Mouse (Mus musculus) liver, adult 2 months (tissue): ENCODE results near the gene C5ar2. TPM values are rescaled to one million over a fixed set of nuclear protein-coding genes. Genes with fewer than 3 reads are reported as not detected.

Source experiments
- DNase-seq: peaks from one replicate; pipeline ENCODE4 v3.0.0-alpha.2; 2011; ENCODE audit warnings: low read depth, low spot score; ENCODE audit errors: extremely low read depth
- H3K27ac ChIP-seq: fragments of 200-500 bp; replicated peaks from 2 replicates; pipeline ENCODE4 v1.5.1; 2012; ENCODE audit warnings: low read depth, mild to moderate bottlenecking, control low read depth, inconsistent platforms, low read length; ENCODE audit not compliant: insufficient read depth
- H3K27me3 ChIP-seq: fragments of 200-500 bp; 2 replicates; pipeline ENCODE4 v1.6.1; 2012; ENCODE audit warnings: mild to moderate bottlenecking, moderate library complexity, low read length, inconsistent platforms; ENCODE audit not compliant: control insufficient read depth, insufficient read depth
- H3K36me3 ChIP-seq: fragments of 200-500 bp; 2 replicates; pipeline ENCODE4 v1.6.1; 2012; ENCODE audit warnings: low read length, inconsistent platforms; ENCODE audit not compliant: control insufficient read depth, insufficient read depth
- H3K4me1 ChIP-seq: fragments of 200-500 bp; 2 replicates; pipeline ENCODE4 v1.6.1; 2011; ENCODE audit warnings: low read length; ENCODE audit not compliant: control insufficient read depth, insufficient read depth
- H3K4me3 ChIP-seq: fragments of 200-500 bp; 2 replicates; pipeline ENCODE4 v1.5.1; 2011; ENCODE audit warnings: low read depth, mild to moderate bottlenecking, control low read depth, low read length, moderate library complexity; ENCODE audit not compliant: insufficient read depth
- H3K79me2 ChIP-seq: fragments of 200-500 bp; 2 replicates; pipeline ENCODE4 v1.6.1; 2012; ENCODE audit warnings: inconsistent platforms, mild to moderate bottlenecking, low read length, moderate library complexity; ENCODE audit not compliant: control insufficient read depth, insufficient read depth
- H3K9ac ChIP-seq: fragments of 200-500 bp; 2 replicates; pipeline ENCODE4 v1.6.1; 2012; ENCODE audit warnings: low read depth, mild to moderate bottlenecking, control low read depth, inconsistent platforms, low read length
- CTCF ChIP-seq: fragments of 200-500 bp; IDR thresholded peaks from 2 replicates; pipeline ENCODE4 v1.5.1; 2011; ENCODE audit warnings: low read depth, low read length, control low read depth
- POLR2A ChIP-seq: fragments of 200-500 bp; IDR thresholded peaks from 2 replicates; pipeline ENCODE4 v1.6.1; 2011; ENCODE audit warnings: low read length, control low read depth; ENCODE audit not compliant: insufficient read depth; ENCODE audit errors: extremely low read depth
- WGBS: fragments of 180-500 bp; shearing (Covaris S2); methylation state at CpG from one replicate; pipeline ENCODE4 v1.1.7; 2018; 5-methylcytosine and 5-hydroxymethylcytosine counted together
- polyA plus RNA-seq: library from polyadenylated mRNA; depleted of rRNA; stranded (reverse); fragments of >200 nt; gene quantifications from 2 replicates; pipeline ENCODE4 v1.2.3, GENCODE M21; 2012
- total RNA-seq: library from RNA; depleted of rRNA; stranded (reverse); fragments of >200 nt; gene quantifications from 2 replicates; pipeline ENCODE4 v1.2.3, GENCODE M21; 2014

C5ar2 gene
- total and polyA plus RNA-seq, 2 experiments: 0.83 to 1.4 TPM

- Histone ChIP-seq H3K4me3 (no peak overlapping the region), H3K79me2 (no peaks in the 10 kb centered on the region), H3K4me1 (no peaks in the 10 kb centered on the region), H3K36me3 (no peaks in the 10 kb centered on the region; the same call in 1 of the 2 replicates), H3K27ac (no peak overlapping the region), H3K27me3 (no peaks in the 10 kb centered on the region), H3K9ac (no peak overlapping the region)
- TF ChIP-seq POLR2A (no peak), CTCF (no peak)
- WGBS: 96% methylated on average over 13 of the region's 13 CpGs
- no peak for DNase-seq
Observed at GRCm38 (mm10) chr7:16203505-16203903, 40.5 kb downstream of the C5ar2 start.

- peak; percentile 61 for DNase-seq
- 65% methylated on average over 14 of the region's 15 CpGs for WGBS
- H3K9ac ChIP-seq: no peak overlapping the region
- H3K27me3 ChIP-seq: no peaks in the 10 kb centered on the region
- H3K36me3 ChIP-seq: no peaks in the 10 kb centered on the region; the same call in 1 of the 2 replicates
- no peaks in the 10 kb centered on the region for H3K79me2 ChIP-seq
- TF ChIP-seq CTCF: no peak
- no peak for TF ChIP-seq POLR2A
- H3K4me3 ChIP-seq: no peak overlapping the region
- H3K27ac ChIP-seq: no peak overlapping the region
- no peaks in the 10 kb centered on the region for H3K4me1 ChIP-seq
Observed at GRCm38 (mm10) chr7:16202756-16203504, 41.0 kb downstream of the C5ar2 start.

GRCm38 (mm10) chr7:16201136-16201535 is 42.8 kb downstream of the C5ar2 start:
- H3K36me3 ChIP-seq: no peaks in the 10 kb centered on the region; the same call in 1 of the 2 replicates
- WGBS: 86% methylated on average over 6 of the region's 6 CpGs
- no peak overlapping the region for H3K9ac ChIP-seq
- no peak for TF ChIP-seq POLR2A
- TF ChIP-seq CTCF: no peak
- H3K27ac ChIP-seq: no peak overlapping the region
- H3K79me2 ChIP-seq: no peaks in the 10 kb centered on the region
- DNase-seq: no peak
- H3K4me3 ChIP-seq: no peak overlapping the region
- no peaks in the 10 kb centered on the region for H3K4me1 ChIP-seq
- H3K27me3 ChIP-seq: no peaks in the 10 kb centered on the region

- WGBS: 95% methylated on average over 11 of the region's 11 CpGs
Observed at GRCm38 (mm10) chr7:16198540-16198939, 45.4 kb downstream of the C5ar2 start.

GRCm38 (mm10) chr7:16197166-16197565 is 46.8 kb downstream of the C5ar2 start:
- no peak for TF ChIP-seq CTCF
- TF ChIP-seq POLR2A: no peak
- Histone ChIP-seq H3K27ac (no peak overlapping the region), H3K4me1 (no peaks in the 10 kb centered on the region), H3K9ac (no peak overlapping the region), H3K4me3 (no peak overlapping the region), H3K36me3 (no peaks in the 10 kb centered on the region; the same call in 1 of the 2 replicates), H3K79me2 (no peaks in the 10 kb centered on the region), H3K27me3 (no peaks in the 10 kb centered on the region)
- WGBS: 90% methylated on average over 5 of the region's 5 CpGs
- no peak for DNase-seq

More at GRCm38 (mm10) chr7:16198540-16198939, 45.4 kb downstream of the C5ar2 start:
- H3K4me3 ChIP-seq: no peak overlapping the region
- no peak overlapping the region for H3K27ac ChIP-seq
- no peaks in the 10 kb centered on the region for H3K79me2 ChIP-seq
- no peak for TF ChIP-seq POLR2A
- no peak for TF ChIP-seq CTCF
- no peaks in the 10 kb centered on the region for H3K27me3 ChIP-seq
- DNase-seq: no peak
- H3K36me3 ChIP-seq: no peaks in the 10 kb centered on the region; the same call in 1 of the 2 replicates
- no peaks in the 10 kb centered on the region for H3K4me1 ChIP-seq
- no peak overlapping the region for H3K9ac ChIP-seq

- Histone ChIP-seq H3K36me3 (no peaks in the 10 kb centered on the region; the same call in 1 of the 2 replicates), H3K27ac (no peak overlapping the region), H3K79me2 (no peaks in the 10 kb centered on the region), H3K4me3 (no peak overlapping the region), H3K4me1 (no peaks in the 10 kb centered on the region), H3K27me3 (no peaks in the 10 kb centered on the region), H3K9ac (no peak overlapping the region)
- 89% methylated on average over 6 of the region's 6 CpGs for WGBS
- no peak for TF ChIP-seq CTCF
- TF ChIP-seq POLR2A: no peak
- DNase-seq: no peak
Observed at GRCm38 (mm10) chr7:16196616-16197015, 47.3 kb downstream of the C5ar2 start.
